Mouse (Mus musculus) leukemia stem cell, adult 10-12 weeks (primary cell): ENCODE results near the gene Ppan. TPM values are rescaled to one million over a fixed set of nuclear protein-coding genes. Genes with fewer than 3 reads are reported as not detected.

ENCODE experiments used
- polyA plus RNA-seq: library from polyadenylated mRNA; stranded (reverse); fragments of >175 nt; gene quantifications from 2 replicates; pipeline ENCODE4 v1.2.3, GENCODE M21; 2012; ENCODE audit warnings: low replicate concordance

Ppan gene
- 202 and 218 TPM in 2 replicates for polyA plus RNA-seq

GRCm38 (mm10) chr9:20887704-20888385 is at the start of gene Ppan:
Gene Ppan (plus strand): TSS chr9:20888175.

GRCm38 (mm10) chr9:20868448-20869001 is 19.4 kb upstream of the Ppan start, which contains the start of gene A230050P20Rik:
Gene A230050P20Rik (plus strand): TSS chr9:20868642.

GRCm38 (mm10) chr9:20879097-20879792 is 8.7 kb upstream of the Ppan start, which contains the start of gene Angptl6:
Gene Angptl6 (minus strand): TSS chr9:20879727.

DNA sequence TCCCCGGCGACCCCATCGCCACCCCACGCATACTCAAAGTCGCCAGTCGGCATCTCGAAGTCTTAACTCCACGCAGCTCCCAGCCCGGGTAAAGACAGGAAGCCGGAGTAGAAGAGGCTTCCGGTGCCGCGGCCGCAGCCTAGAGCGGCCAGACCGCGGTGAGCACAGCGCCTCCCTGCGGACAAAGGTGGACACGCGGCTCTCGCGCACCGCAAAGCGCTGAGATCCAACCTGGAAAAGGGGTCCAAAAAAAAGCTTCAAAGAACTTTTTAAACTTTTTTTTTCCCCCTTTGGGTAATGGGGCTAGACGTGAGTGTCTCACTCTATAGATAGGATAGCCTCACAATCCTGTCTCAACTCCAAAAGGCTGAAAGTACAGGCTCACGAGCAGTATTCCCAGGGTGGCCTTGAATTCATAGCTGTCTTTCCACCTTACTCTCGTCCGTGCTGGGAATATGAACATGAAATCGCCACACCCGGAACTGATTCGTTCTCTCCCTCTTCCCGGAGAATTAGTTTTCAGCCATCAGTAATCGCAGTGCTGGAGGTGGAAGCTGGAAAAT is 10.6 kb downstream of the Ppan start, which contains the start of gene Eif3g:
TSS of gene Eif3g (minus strand) at position 113 of the 563 bp plus-strand sequence.

Other genes starting within 250 kb of the Ppan start
- gene Ubl5, start 245.3 kb upstream of the Ppan start, polyA plus RNA-seq: 1.8 and 4.6 TPM in 2 replicates
- 7.7 and 22.6 TPM in 2 replicates for gene Fbxl12, start 243.4 kb upstream of the Ppan start, polyA plus RNA-seq
- gene Pin1, start 236.1 kb upstream of the Ppan start, polyA plus RNA-seq: 15.2 and 16.6 TPM in 2 replicates
- not detected in 2 replicates for gene Olfm2, start 141.8 kb upstream of the Ppan start, polyA plus RNA-seq
- 0.24 and 0.25 TPM in 2 replicates for gene Col5a3, start 73.1 kb upstream of the Ppan start, polyA plus RNA-seq
- gene Rdh8, start 69.7 kb upstream of the Ppan start, polyA plus RNA-seq: not detected in 2 replicates
- gene A230050P20Rik, start 19.5 kb upstream of the Ppan start, polyA plus RNA-seq: 60.4 and 133 TPM in 2 replicates
- 1.7 and 3.7 TPM in 2 replicates for gene Angptl6, start 8.4 kb upstream of the Ppan start, polyA plus RNA-seq
- gene Eif3g, start 10.4 kb downstream of the Ppan start, polyA plus RNA-seq: 272 and 644 TPM in 2 replicates
- gene Dnmt1, start 71.7 kb downstream of the Ppan start, polyA plus RNA-seq: 96.3 and 121 TPM in 2 replicates
- gene S1pr2, start 88.6 kb downstream of the Ppan start, polyA plus RNA-seq: 2.7 and 3.3 TPM in 2 replicates
- 27.8 and 104 TPM in 2 replicates for gene Mrpl4, start 114.6 kb downstream of the Ppan start, polyA plus RNA-seq
- 8.4 and 14.7 TPM in 2 replicates for gene Icam1, start 127.8 kb downstream of the Ppan start, polyA plus RNA-seq
- 75.9 and 114 TPM in 2 replicates for gene Icam4, start 141.2 kb downstream of the Ppan start, polyA plus RNA-seq
- gene Icam5, start 143.9 kb downstream of the Ppan start, polyA plus RNA-seq: 4.4 and 5.0 TPM in 2 replicates
- 9.5 and 16.3 TPM in 2 replicates for gene Zglp1, start 178.9 kb downstream of the Ppan start, polyA plus RNA-seq
- gene Gm49373, start 184.9 kb downstream of the Ppan start, polyA plus RNA-seq: 0.89 and 1.4 TPM in 2 replicates
- gene Fdx1l, start 185.4 kb downstream of the Ppan start, polyA plus RNA-seq: 20.4 and 31.7 TPM in 2 replicates
- gene Gm38431, start 203.8 kb downstream of the Ppan start, polyA plus RNA-seq: 63.3 and 174 TPM in 2 replicates
- gene Raver1, start 203.8 kb downstream of the Ppan start, polyA plus RNA-seq: 330 and 599 TPM in 2 replicates
- gene Tyk2, start 243.1 kb downstream of the Ppan start, polyA plus RNA-seq: 17.6 and 27.7 TPM in 2 replicates